Mouse (Mus musculus) liver, postnatal 0 days (tissue): Measurements from ENCODE around the gene Tmem182.

Experiments used
- CTCF ChIP-seq: sonication (generic); IDR thresholded peaks from 2 replicates; pipeline ENCODE4 v1.5.1; 2016; ENCODE audit warnings: antibody characterized with exemption, low read depth
- EP300 ChIP-seq: IDR thresholded peaks from 2 replicates; pipeline ENCODE4 v1.6.1; 2016; ENCODE audit warnings: antibody characterized with exemption, low read depth, mild to moderate bottlenecking

DNA sequence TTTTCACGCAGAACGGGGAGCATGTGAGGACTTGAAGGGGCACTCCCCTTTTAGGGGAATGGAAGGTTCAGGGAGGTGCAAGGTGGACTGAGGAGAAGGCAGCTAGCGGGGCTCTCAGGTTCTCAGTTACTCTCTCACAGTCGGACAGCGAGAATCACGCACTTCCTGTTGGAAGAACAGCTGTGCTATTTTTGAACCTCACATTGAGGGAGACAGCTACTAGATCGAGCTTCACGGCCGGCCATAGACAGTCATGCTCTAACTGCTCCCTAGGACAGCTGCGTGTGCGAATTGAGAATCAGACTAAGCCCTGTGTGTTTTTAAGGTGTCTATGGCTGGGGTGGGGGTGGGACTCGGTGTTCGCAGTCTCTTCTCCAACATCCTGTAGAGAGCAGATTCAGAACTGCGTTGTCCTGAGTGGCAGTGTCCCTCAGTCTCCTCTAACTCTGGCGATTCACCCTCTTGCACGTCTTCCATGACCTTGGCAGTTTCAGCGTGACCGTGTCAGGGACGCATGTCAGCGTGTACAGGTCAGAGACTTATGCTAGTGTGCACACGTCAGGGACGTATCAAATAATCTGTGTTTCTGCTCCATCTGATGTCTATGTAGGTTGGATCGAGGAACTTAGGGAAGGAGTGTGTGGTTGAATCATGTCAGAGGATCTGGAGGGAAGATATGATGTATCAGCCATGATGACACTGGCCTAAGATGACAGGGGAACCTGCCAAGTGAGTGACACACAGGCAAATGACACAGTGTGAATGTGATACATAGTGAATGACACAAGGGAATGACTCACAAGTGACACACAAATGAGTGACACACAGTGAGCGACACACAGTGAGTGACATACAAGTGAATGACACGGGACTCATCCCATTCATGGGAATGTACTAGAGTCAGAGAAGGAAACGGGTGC lies 69.3 kb downstream of the Tmem182 start:
- no peak for TF ChIP-seq EP300
- TF ChIP-seq CTCF: no peak
